Mouse (Mus musculus): ENCODE data around the gene Spib. TPM values are rescaled to one million over a fixed set of nuclear protein-coding genes. Genes with fewer than 3 reads are reported as not detected.

Gene Spib
- polyA plus RNA-seq, 1 experiment, result 0.27 TPM

DNA sequence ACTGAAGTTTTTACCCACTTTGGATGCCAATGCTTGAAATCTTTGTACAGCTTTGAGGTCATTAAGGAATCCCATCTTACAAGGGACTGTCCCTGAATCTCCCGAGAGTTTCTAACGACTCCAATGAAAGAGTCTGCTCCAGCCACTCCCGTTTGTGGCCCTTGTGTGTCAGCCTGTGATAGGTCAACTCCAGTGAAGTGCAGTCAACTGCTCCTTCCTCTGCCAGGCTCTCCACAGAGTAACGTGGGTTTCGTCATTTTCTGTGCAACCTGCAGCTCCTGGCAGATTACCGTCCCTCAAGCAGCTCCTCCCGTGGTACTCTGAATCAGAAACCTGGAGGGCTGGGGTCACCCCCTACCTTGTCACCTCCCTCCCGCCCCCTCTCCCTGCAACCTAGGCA is 31.4 kb upstream of the Spib start:
- Histone ChIP-seq H3K4me3 (ENCODE audit: insufficient read depth, low read length) (no peak overlapping the region), H3K4me1 (ENCODE audit: control insufficient read depth, insufficient read depth, low read length) (no peaks in the 10 kb centered on the region), H3K27ac (ENCODE audit: insufficient read depth, low read length) (no peak overlapping the region)
- no peak for TF ChIP-seq POLR2A (IDR thresholded peaks at IDR 0.05; ENCODE audit: extremely low read depth, insufficient read depth, low read length)
- no peak for TF ChIP-seq CTCF (IDR thresholded peaks at IDR 0.05; ENCODE audit: extremely low read depth, insufficient read depth, low read length)

DNA sequence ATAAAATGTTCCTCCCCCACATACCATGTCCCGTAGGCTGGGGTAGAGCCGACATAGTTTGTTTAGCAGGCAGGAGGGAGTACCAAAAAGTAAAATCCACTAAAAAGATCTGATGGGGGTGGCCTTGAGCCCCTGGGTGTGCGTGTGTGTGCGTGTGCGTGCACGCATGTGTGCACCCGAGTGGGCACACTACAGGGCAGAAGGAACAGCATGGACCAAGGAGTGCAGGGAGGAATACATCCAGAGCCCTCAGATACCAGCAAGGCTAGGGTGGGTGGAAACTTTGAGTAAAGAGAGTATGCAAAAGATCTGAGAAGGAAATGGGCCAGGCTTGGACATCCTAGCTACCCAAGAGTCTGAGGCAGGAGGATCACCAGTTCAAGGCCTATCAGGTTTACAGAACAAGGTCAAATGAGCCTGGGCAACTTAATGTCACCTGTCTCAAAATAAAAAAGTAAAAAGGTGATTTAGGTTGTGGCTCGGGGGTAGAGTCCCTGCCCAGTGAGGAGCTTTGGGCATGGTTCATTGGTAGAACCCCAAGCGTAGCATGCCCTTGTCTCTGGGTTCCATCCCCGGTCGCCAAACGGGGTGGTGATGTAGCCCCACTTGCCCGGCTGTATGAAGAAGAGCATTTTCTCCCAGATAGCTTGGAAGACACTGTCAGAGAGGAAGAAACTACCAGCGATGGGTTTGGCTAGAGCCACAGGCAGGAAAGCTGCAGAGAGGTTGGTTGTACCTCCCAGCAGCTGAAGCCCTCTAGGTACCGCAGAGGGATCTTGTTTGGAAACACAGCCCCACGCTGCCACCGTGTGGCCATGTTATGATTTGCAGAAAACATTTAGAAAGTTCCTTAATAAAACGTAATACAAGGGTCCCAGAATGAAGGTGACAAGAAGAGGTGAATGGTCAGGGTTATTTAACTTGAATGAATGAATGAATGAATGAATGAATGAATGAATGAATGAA is 28.8 kb upstream of the Spib start:
- Histone ChIP-seq H3K4me1 (ENCODE audit: control insufficient read depth, insufficient read depth, low read length) (no peaks in the 10 kb centered on the region), H3K4me3 (ENCODE audit: insufficient read depth, low read length) (no peak overlapping the region), H3K27ac (ENCODE audit: insufficient read depth, low read length) (no peak overlapping the region)
- TF ChIP-seq CTCF (IDR thresholded peaks at IDR 0.05; ENCODE audit: extremely low read depth, insufficient read depth, low read length), result peak; percentile 80
- no peak for TF ChIP-seq POLR2A (IDR thresholded peaks at IDR 0.05; ENCODE audit: extremely low read depth, insufficient read depth, low read length)

DNA sequence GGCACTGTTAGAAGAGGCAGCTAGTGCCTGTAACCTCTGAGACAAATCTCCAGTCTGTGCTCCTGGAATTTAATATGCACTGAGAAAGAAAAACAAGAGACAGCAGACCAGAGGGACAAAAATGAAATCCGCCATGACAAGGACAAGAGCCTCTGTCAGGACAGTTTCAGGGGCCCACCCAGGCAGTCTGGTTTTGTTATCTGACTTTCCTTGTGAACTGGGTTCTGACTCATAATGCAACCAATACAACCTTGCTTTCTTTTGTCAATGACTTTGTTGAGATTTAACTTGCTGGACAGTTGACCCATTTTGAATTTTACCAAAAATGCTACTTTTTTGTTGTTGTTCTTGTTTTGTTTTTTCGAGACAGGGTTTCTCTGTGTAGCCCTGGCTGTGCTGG is 25.8 kb upstream of the Spib start:
- no peak overlapping the region for H3K27ac ChIP-seq (ENCODE audit: insufficient read depth, low read length)
- 0 out of 2 replicates have a peak, but pooled peaks cover 1% of the 10 kb centered on the region for H3K4me1 ChIP-seq (ENCODE audit: control insufficient read depth, insufficient read depth, low read length)
- no peak overlapping the region for H3K4me3 ChIP-seq (ENCODE audit: insufficient read depth, low read length)
- no peak for TF ChIP-seq CTCF (IDR thresholded peaks at IDR 0.05; ENCODE audit: extremely low read depth, insufficient read depth, low read length)
- TF ChIP-seq POLR2A (IDR thresholded peaks at IDR 0.05; ENCODE audit: extremely low read depth, insufficient read depth, low read length), result no peak

GRCm38 (mm10) chr7:44553826-44554225 is 22.0 kb upstream of the Spib start, which contains the start of gene Nr1h2:
Nr1h2 (minus strand) TSS chr7:44553951.
- H3K4me3 ChIP-seq (ENCODE audit: insufficient read depth, low read length), result peak within 1 kb of the TSS; percentile 37
- no peak for TF ChIP-seq CTCF (IDR thresholded peaks at IDR 0.05; ENCODE audit: extremely low read depth, insufficient read depth, low read length)
- peak; percentile 73; the same call in 1 of the 2 replicates for TF ChIP-seq POLR2A (IDR thresholded peaks at IDR 0.05; ENCODE audit: extremely low read depth, insufficient read depth, low read length)
- 0 out of 2 replicates have a peak, but pooled peaks cover 1% of the 10 kb centered on the region for H3K4me1 ChIP-seq (ENCODE audit: control insufficient read depth, insufficient read depth, low read length)
- H3K27ac ChIP-seq (ENCODE audit: insufficient read depth, low read length), result peak within 1 kb of the TSS; percentile 51; the same call in 1 of the 2 replicates

GRCm38 (mm10) chr7:44553196-44553764 is 21.4 kb upstream of the Spib start:
- no peak for TF ChIP-seq POLR2A (IDR thresholded peaks at IDR 0.05; ENCODE audit: extremely low read depth, insufficient read depth, low read length)
- no peak for TF ChIP-seq CTCF (IDR thresholded peaks at IDR 0.05; ENCODE audit: extremely low read depth, insufficient read depth, low read length)
- H3K4me3 ChIP-seq (ENCODE audit: insufficient read depth, low read length), result peak overlapping the region; percentile 37

DNA sequence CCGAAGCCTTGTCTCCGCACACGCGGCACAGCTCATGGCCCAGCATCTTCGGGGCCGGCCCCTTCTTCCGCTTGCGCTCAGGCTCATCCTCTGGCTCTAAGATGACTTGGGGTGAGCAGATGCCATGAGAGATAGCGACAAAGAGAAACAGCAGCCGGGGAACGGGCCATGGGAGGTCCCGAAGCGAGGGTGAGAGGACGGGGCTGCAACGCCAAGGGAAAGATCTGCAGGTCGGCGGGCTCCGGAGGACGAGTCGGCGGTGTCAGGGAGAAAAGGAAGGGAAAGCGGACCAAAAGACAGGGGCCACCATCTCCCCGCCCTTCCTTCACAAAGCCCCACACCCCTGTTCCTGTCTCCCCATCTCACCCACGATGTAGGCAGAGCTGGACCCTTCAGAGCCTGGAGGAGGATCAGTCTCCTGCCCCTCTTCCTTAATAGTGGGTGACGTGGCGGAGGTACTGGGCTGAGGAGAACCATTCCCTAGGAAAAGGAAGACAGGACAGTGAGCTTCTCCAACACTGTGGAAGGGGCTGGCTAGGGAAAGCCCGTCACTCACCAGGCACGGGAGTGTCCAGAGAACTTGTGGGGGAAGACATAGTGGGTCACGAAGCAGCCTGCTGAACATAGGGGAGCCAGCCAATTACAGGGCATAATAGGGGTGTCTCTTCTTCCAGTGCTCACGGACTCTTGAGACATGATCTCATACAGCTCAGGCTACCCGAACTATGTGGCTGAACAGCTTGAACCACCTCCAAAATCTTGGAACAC is 20.5 kb upstream of the Spib start:
- Histone ChIP-seq H3K4me3 (ENCODE audit: insufficient read depth, low read length) (no peak overlapping the region; the same call in 1 of the 2 replicates), H3K4me1 (ENCODE audit: control insufficient read depth, insufficient read depth, low read length) (0 out of 2 replicates have a peak, but pooled peaks cover 1% of the 10 kb centered on the region), H3K27ac (ENCODE audit: insufficient read depth, low read length) (no peak overlapping the region)
- TF ChIP-seq POLR2A (IDR thresholded peaks at IDR 0.05; ENCODE audit: extremely low read depth, insufficient read depth, low read length) (no peak), CTCF (IDR thresholded peaks at IDR 0.05; ENCODE audit: extremely low read depth, insufficient read depth, low read length) (no peak)

More at GRCm38 (mm10) chr7:44553196-44553764, 21.4 kb upstream of the Spib start:
- Histone ChIP-seq H3K4me1 (ENCODE audit: control insufficient read depth, insufficient read depth, low read length) (0 out of 2 replicates have a peak, but pooled peaks cover 1% of the 10 kb centered on the region), H3K27ac (ENCODE audit: insufficient read depth, low read length) (peak overlapping the region; percentile 51; the same call in 1 of the 2 replicates)

DNA sequence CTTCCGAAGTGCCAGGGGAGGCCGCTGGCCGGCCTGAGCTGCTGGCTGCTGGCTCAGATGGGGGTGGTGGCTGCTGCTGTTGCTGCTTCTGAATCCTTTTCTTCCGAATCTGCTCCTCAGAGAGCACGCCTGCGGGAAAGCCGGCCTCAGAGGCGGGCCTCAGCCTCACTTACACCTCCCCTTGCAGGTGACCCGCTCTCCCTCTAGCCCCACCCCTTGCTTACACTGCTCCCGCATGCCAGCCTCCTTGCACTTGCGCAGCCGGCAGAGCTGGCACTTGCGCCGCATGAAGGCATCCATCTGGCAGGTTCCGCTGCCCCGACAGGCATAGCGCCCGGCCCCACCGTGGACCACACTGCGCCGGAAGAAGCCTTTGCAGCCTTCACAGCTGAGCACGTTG is 19.9 kb upstream of the Spib start:
- Histone ChIP-seq H3K4me3 (ENCODE audit: insufficient read depth, low read length) (no peak overlapping the region), H3K4me1 (ENCODE audit: control insufficient read depth, insufficient read depth, low read length) (0 out of 2 replicates have a peak, but pooled peaks cover 1% of the 10 kb centered on the region), H3K27ac (ENCODE audit: insufficient read depth, low read length) (no peak overlapping the region)
- TF ChIP-seq POLR2A (IDR thresholded peaks at IDR 0.05; ENCODE audit: extremely low read depth, insufficient read depth, low read length), result no peak
- no peak for TF ChIP-seq CTCF (IDR thresholded peaks at IDR 0.05; ENCODE audit: extremely low read depth, insufficient read depth, low read length)

DNA sequence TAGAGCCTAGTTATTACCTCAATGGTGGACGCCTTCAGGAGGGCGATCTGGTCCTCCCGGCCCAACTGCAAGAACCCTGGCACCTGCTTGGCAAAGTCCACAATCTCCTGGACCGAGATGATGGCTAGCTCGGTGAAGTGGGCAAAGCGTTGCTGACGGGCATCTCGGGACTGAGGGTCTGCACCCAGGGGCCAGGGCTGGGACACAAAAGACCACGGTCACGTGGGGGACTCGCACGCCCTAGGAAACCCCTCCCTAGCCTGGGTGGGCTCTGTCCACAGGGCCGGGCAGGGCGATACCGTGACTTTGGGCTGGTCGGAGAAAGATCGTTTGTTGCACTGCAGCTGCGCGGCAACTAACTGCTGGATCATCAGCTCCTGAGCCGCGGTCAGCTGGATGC is 19.4 kb upstream of the Spib start:
- no peak overlapping the region for H3K4me3 ChIP-seq (ENCODE audit: insufficient read depth, low read length)
- 0 out of 2 replicates have a peak, but pooled peaks cover 1% of the 10 kb centered on the region for H3K4me1 ChIP-seq (ENCODE audit: control insufficient read depth, insufficient read depth, low read length)
- TF ChIP-seq POLR2A (IDR thresholded peaks at IDR 0.05; ENCODE audit: extremely low read depth, insufficient read depth, low read length), result no peak
- TF ChIP-seq CTCF (IDR thresholded peaks at IDR 0.05; ENCODE audit: extremely low read depth, insufficient read depth, low read length), result no peak

GRCm38 (mm10) chr7:44550409-44550678 is 18.5 kb upstream of the Spib start:
- TF ChIP-seq CTCF (IDR thresholded peaks at IDR 0.05; ENCODE audit: extremely low read depth, insufficient read depth, low read length), result no peak
- TF ChIP-seq POLR2A (IDR thresholded peaks at IDR 0.05; ENCODE audit: extremely low read depth, insufficient read depth, low read length), result no peak
- H3K27ac ChIP-seq (ENCODE audit: insufficient read depth, low read length), result no peak overlapping the region
- H3K4me1 ChIP-seq (ENCODE audit: control insufficient read depth, insufficient read depth, low read length), result 0 out of 2 replicates have a peak, but pooled peaks cover 1% of the 10 kb centered on the region
- no peak overlapping the region for H3K4me3 ChIP-seq (ENCODE audit: insufficient read depth, low read length)

More for the DNA sequence above, 19.4 kb upstream of the Spib start:
- no peak overlapping the region for H3K27ac ChIP-seq (ENCODE audit: insufficient read depth, low read length)

All from cortical plate, adult 2 months (tissue).